Comparison of ENCODE assay signal across 30 mouse cellular contexts in the genomic region with DNA sequence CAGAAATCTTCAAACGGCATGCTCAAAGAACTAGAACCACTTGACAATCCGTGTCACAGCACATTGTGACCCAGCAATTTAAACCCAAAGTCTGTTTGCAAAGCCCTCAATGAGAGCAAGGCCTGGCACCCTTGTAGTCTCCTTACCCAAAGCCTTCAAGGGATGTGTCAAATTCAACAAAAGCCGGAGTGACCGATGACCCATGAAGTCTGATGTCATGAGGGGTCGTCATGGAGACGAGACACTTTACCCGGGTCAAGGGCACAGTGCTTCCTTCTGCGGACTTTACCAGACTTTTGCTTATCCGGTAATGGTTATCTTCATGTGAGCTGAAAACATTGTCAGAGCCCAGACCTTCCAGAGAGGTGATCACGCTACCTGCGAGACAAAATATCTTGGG.
DNase-seq lines count a peak whose midpoint lies in the region; ATAC-seq lines count a peak whose summit lies in the region.
"Had no signal": no experiment of that assay in that cellular context is flagged by ENCODE, and none has a peak within 500 bp of the region (broad histone marks: within the 10 kb centered on the region; RNA-seq: fewer than 3 reads in every experiment).

No protein-coding gene starts in this region.

- no peaks in the 10 kb centered on the region for H3K9me3 ChIP-seq in midbrain, embryonic 10.5 days (replicated peaks)
- no peaks in the 10 kb centered on the region for H3K9me3 ChIP-seq in midbrain, embryonic 15.5 days
- H3K9me3 ChIP-seq in heart, embryonic 12.5 days (replicated peaks), result no peaks in the 10 kb centered on the region
- H3K9me3 ChIP-seq: embryonic facial prominence, embryonic 10.5 days; embryonic facial prominence, embryonic 15.5 days; forebrain, embryonic 12.5 days; limb, embryonic 12.5 days; liver, embryonic 15.5 days; neural tube, embryonic 13.5 days had no signal

- H3K27me3 ChIP-seq in midbrain, embryonic 10.5 days (ENCODE audit: low read depth, poor library complexity, severe bottlenecking), result peaks cover 52% of the 10 kb centered on the region
- H3K27me3 ChIP-seq in midbrain, embryonic 15.5 days (replicated peaks), result no peaks in the 10 kb centered on the region
- no peaks in the 10 kb centered on the region for H3K27me3 ChIP-seq in heart, embryonic 12.5 days (replicated peaks)
- H3K27me3 ChIP-seq: embryonic facial prominence, embryonic 15.5 days; forebrain, embryonic 12.5 days; limb, embryonic 12.5 days; liver, embryonic 15.5 days; neural tube, embryonic 13.5 days had no signal

- 59% methylated on average over 11 of the region's 11 CpGs for WGBS in midbrain, embryonic 10.5 days
- WGBS in midbrain, embryonic 15.5 days, result 38% methylated on average over 11 of the region's 11 CpGs
- 87% methylated on average over 11 of the region's 11 CpGs for WGBS in heart, embryonic 12.5 days

- peaks cover 95% of the 10 kb centered on the region for H3K36me3 ChIP-seq in midbrain, embryonic 10.5 days
- H3K36me3 ChIP-seq in midbrain, embryonic 15.5 days (replicated peaks), result peaks cover 60% of the 10 kb centered on the region
- peaks cover 81% of the 10 kb centered on the region for H3K36me3 ChIP-seq in heart, embryonic 12.5 days
- H3K36me3 ChIP-seq: G1E had no signal

- ATAC-seq in midbrain, embryonic 15.5 days (replicated peaks), result no peak
- no peak for ATAC-seq in heart, embryonic 12.5 days (ENCODE audit: insufficient number of reproducible peaks, low FRiP score)
- ATAC-seq: forebrain, postnatal 0 days; inflammation-experienced regulatory T-cells, adult 6 months had no signal

- H3K4me1 ChIP-seq in midbrain, embryonic 10.5 days, result peaks cover 14% of the 10 kb centered on the region
- H3K4me1 ChIP-seq in midbrain, embryonic 15.5 days, result no peaks in the 10 kb centered on the region
- 0 out of 2 replicates have a peak, but pooled peaks cover 4% of the 10 kb centered on the region for H3K4me1 ChIP-seq in heart, embryonic 12.5 days (replicated peaks)
- H3K4me1 ChIP-seq: embryonic facial prominence, embryonic 10.5 days; embryonic facial prominence, embryonic 15.5 days; forebrain, embryonic 12.5 days; limb, embryonic 12.5 days; liver, embryonic 15.5 days; neural tube, embryonic 13.5 days had no signal

- DNase-seq in adrenal gland, postnatal 14 days, result peak; percentile 25
- no peak for DNase-seq in adrenal gland, postnatal 36 days
- DNase-seq in midbrain, embryonic 10.5 days (ENCODE audit: low spot score), result peak; percentile 65
- peak; percentile 6 for DNase-seq in embryo, embryonic 9.5 days (ENCODE audit: extremely low spot score)
- no peak for DNase-seq in adipocyte (ENCODE audit: low spot score)
- DNase-seq: cerebellum, adult 8-10 months; cerebellum, postnatal 36 days; forebrain, postnatal 0 days; heart, postnatal 14 days; kidney, adult 11 months; kidney, postnatal 14 days; lung, embryonic 14.5 days; lung, postnatal 36 days; midbrain, embryonic 14.5 days; right cerebral cortex, adult 18-20 months; thymus, adult 18-20 months; thymus, postnatal 25 days had no signal

- no peak overlapping the region for H3K4me2 ChIP-seq in midbrain, embryonic 15.5 days
- no peak overlapping the region for H3K4me2 ChIP-seq in heart, embryonic 12.5 days
- H3K4me2 ChIP-seq: embryonic facial prominence, embryonic 15.5 days; forebrain, embryonic 12.5 days; hindbrain, embryonic 14.5 days; limb, embryonic 12.5 days; liver, embryonic 15.5 days; lung, embryonic 14.5 days; neural tube, embryonic 13.5 days had no signal

- H3K27ac ChIP-seq in midbrain, embryonic 10.5 days (replicated peaks), result no peak overlapping the region
- H3K27ac ChIP-seq in midbrain, embryonic 15.5 days, result no peak overlapping the region
- H3K27ac ChIP-seq in heart, embryonic 12.5 days (ENCODE audit: poor library complexity, severe bottlenecking), result no peak overlapping the region
- H3K27ac ChIP-seq: embryonic facial prominence, embryonic 10.5 days; embryonic facial prominence, embryonic 15.5 days; forebrain, embryonic 12.5 days; hindbrain, embryonic 14.5 days; left cerebral cortex, adult 2 months; limb, embryonic 12.5 days; liver, embryonic 15.5 days; neural tube, embryonic 13.5 days; stomach, postnatal 0 days had no signal

- H3K9ac ChIP-seq in midbrain, embryonic 15.5 days, result no peak overlapping the region
- no peak overlapping the region for H3K9ac ChIP-seq in heart, embryonic 12.5 days
- H3K9ac ChIP-seq: embryonic facial prominence, embryonic 15.5 days; forebrain, embryonic 12.5 days; forebrain, postnatal 0 days; hindbrain, embryonic 14.5 days; limb, embryonic 12.5 days; liver, embryonic 15.5 days; lung, embryonic 14.5 days; neural tube, embryonic 13.5 days had no signal

- no peak overlapping the region for H3K4me3 ChIP-seq in midbrain, embryonic 10.5 days
- H3K4me3 ChIP-seq in midbrain, embryonic 15.5 days, result no peak overlapping the region
- H3K4me3 ChIP-seq in heart, embryonic 12.5 days, result no peak overlapping the region
- H3K4me3 ChIP-seq: embryonic facial prominence, embryonic 10.5 days; embryonic facial prominence, embryonic 15.5 days; forebrain, embryonic 12.5 days; left cerebral cortex, adult 2 months; limb, embryonic 12.5 days; liver, embryonic 15.5 days; neural tube, embryonic 13.5 days had no signal

Comparison
In these comparisons a context has a peak if more than half of its experiments do, and no peak if none do; other contexts are left out.
1. DNase-seq: peak in adrenal gland, postnatal 14 days (single experiment), midbrain, embryonic 10.5 days (single experiment) and embryo, embryonic 9.5 days (single experiment); none in adrenal gland, postnatal 36 days (0 of 2) and adipocyte (single experiment).